Mouse (Mus musculus): ENCODE results near the gene Ndufs3. TPM values are rescaled to one million over a fixed set of nuclear protein-coding genes. Genes with fewer than 3 reads are reported as not detected.
A peak's percentile ranks its signal among the peaks of the same experiment; 100 is the strongest.

Ndufs3 gene
- total and polyA plus RNA-seq, 3 experiments = 134 to 193 TPM; not detected in 1

DNA sequence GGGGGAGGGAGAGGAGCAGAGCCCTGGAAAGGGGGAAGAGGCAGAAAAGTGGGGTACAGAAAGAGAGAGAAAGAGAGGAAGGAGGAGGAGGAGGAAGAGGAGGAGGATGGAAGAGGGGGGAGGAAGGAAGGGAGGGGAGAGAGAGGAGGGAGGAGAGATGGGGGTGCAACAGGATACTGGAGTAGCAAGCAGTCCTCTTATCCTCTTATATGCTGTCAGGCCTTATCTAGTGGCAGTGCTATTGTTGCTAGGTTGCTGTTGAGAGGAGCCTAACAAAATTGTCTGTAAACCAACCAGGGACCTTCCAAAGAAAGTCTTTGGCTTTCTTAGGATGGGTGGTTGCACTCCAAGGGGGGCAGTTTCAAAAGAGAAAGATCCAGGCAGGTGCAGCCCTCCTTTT lies 25.2 kb downstream of the Ndufs3 start (continued):
- TF ChIP-seq ETS1 (IDR thresholded peaks at IDR 0.05; ENCODE audit: low read depth, low read length) = no peak

DNA sequence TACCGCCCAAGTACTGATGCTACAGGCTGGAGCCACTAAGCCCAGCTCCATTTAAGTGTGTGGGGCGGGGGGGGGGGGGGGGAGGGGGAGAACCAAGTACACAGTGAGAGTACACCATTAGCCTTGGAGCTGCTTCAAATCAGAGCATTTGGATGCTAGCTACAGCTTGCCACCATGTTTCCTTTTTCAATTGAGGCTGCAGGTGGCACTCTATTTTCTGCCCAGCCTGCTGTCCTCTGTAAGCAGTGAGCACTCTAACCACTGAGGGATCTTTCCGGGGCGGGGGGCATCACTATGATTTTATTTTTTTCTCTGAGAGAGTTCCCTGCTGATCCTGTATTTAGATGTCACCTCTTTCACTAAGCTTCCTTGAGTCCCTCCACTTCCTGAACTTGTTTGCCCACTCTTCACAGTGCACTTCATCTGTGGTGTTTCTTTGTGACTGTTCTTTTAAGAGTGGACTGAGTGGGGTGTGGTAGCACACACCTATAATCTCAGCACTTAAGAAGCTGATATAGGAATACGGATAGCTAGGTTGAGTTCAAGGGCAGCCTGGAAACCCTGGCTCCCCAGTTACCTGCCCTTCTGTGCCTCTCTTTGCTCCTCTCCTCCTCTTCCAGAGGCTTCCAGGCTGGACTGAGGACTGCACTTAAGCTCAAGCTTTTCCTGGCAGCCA lies 26.9 kb downstream of the Ndufs3 start:
- TF ChIP-seq USF1 (IDR thresholded peaks at IDR 0.05; ENCODE audit: low read depth, low read length) = no peak
- TF ChIP-seq MAZ (IDR thresholded peaks at IDR 0.05; ENCODE audit: low read depth, low read length) = no peak
- no peak for TF ChIP-seq UBTF (IDR thresholded peaks at IDR 0.05; ENCODE audit: borderline replicate concordance, insufficient read depth, low read depth, low read length)
- TF ChIP-seq CTCF (IDR thresholded peaks at IDR 0.05 in 2 of 3, conservative IDR thresholded peaks at IDR 0.05 in 1 of 3; ENCODE audit: control insufficient read depth in 1 of 3, insufficient read depth in 1 of 3, low read depth in 2 of 3, low read length in 3 of 3, poor library complexity in 1 of 3, severe bottlenecking in 1 of 3) = no peak
- TF ChIP-seq CHD2 (IDR thresholded peaks at IDR 0.05; ENCODE audit: low read length) = no peak
- no peak for TF ChIP-seq MYC (IDR thresholded peaks at IDR 0.05; ENCODE audit: low read depth, low read length)
- TF ChIP-seq ELF1 (IDR thresholded peaks at IDR 0.05; ENCODE audit: low read depth, low read length) = no peak
- TF ChIP-seq MXI1 (IDR thresholded peaks at IDR 0.05; ENCODE audit: low read depth, low read length) = no peak
- Histone ChIP-seq H3K4me1 (ENCODE audit: control insufficient read depth in 1 of 2, insufficient read depth in 2 of 2, low read length in 2 of 2) (peaks cover 9 to 37% of the 10 kb centered on the region in 2 experiments), H3K36me3 (ENCODE audit: control insufficient read depth in 1 of 2, insufficient read depth in 2 of 2, low read length in 2 of 2) (peaks cover 0 to 20% of the 10 kb centered on the region in 2 experiments; a peak in 2 of 4 replicates)

GRCm38 (mm10) chr2:90875239-90875638 lies 29.4 kb downstream of the Ndufs3 start:
- Histone ChIP-seq H3K4me1 (ENCODE audit: control insufficient read depth in 1 of 2, insufficient read depth in 2 of 2, low read length in 2 of 2) (peaks cover 23 to 48% of the 10 kb centered on the region in 2 experiments), H3K36me3 (ENCODE audit: control insufficient read depth in 1 of 2, insufficient read depth in 2 of 2, low read length in 2 of 2) (peaks cover 0 to 30% of the 10 kb centered on the region in 2 experiments; a peak in 2 of 4 replicates), H3K4me3 (ENCODE audit: control insufficient read depth in 1 of 2, insufficient read depth in 1 of 2, low read depth in 2 of 2, low read length in 2 of 2) (no peak overlapping the region), H3K27me3 (ENCODE audit: control insufficient read depth in 1 of 2, insufficient read depth in 2 of 2, low read length in 2 of 2) (no peaks in the 10 kb centered on the region), H3K9me3 (replicated peaks; ENCODE audit: insufficient read depth, low read length) (no peaks in the 10 kb centered on the region), H3K9ac (ENCODE audit: control insufficient read depth, low read depth, low read length, poor library complexity, severe bottlenecking) (no peak overlapping the region), H3K79me2 (ENCODE audit: control insufficient read depth, insufficient read depth, low read length, poor library complexity) (no peaks in the 10 kb centered on the region), H3K27ac (ENCODE audit: control insufficient read depth, low read depth, low read length) (no peak overlapping the region)
- no peak for DNase-seq (ENCODE audit: low read depth, low spot score)
- TF ChIP-seq TCF12 (IDR thresholded peaks at IDR 0.05; ENCODE audit: low read depth, low read length) (no peak), CTCF (IDR thresholded peaks at IDR 0.05 in 2 of 3, conservative IDR thresholded peaks at IDR 0.05 in 1 of 3; ENCODE audit: control insufficient read depth in 1 of 3, insufficient read depth in 1 of 3, low read depth in 2 of 3, low read length in 3 of 3, poor library complexity in 1 of 3, severe bottlenecking in 1 of 3) (no peak), MAZ (IDR thresholded peaks at IDR 0.05; ENCODE audit: low read depth, low read length) (no peak), NELFE (IDR thresholded peaks at IDR 0.05; ENCODE audit: low read depth, low read length) (no peak), MEF2A (IDR thresholded peaks at IDR 0.05; ENCODE audit: extremely low read depth, insufficient replicate concordance, low read depth, low read length, poor library complexity, severe bottlenecking) (no peak), TAL1 (IDR thresholded peaks at IDR 0.05; ENCODE audit: low read length) (no peak), ZKSCAN1 (IDR thresholded peaks at IDR 0.05; ENCODE audit: low read depth, low read length) (no peak), KAT2A (conservative IDR thresholded peaks at IDR 0.05; ENCODE audit: low read depth, low read length) (no peak), SMC3 (IDR thresholded peaks at IDR 0.05; ENCODE audit: low read depth, low read length) (no peak), POLR2A (IDR thresholded peaks at IDR 0.05; ENCODE audit: control insufficient read depth in 1 of 2, insufficient read depth in 1 of 2, low read depth in 1 of 2, low read length in 2 of 2, poor library complexity in 1 of 2) (no peak), ZC3H11A (IDR thresholded peaks at IDR 0.05; ENCODE audit: low read depth, low read length) (no peak), MAFK (IDR thresholded peaks at IDR 0.05; ENCODE audit: borderline replicate concordance, low read depth, low read length) (no peak), MAX (IDR thresholded peaks at IDR 0.05; ENCODE audit: low read length) (peak; percentile 43; the same call in 1 of the 2 replicates), EP300 (IDR thresholded peaks at IDR 0.05; ENCODE audit: low read depth in 1 of 2, low read length in 2 of 2) (no peak), MXI1 (IDR thresholded peaks at IDR 0.05; ENCODE audit: low read depth, low read length) (peak; percentile 45; the same call in 1 of the 2 replicates), UBTF (IDR thresholded peaks at IDR 0.05; ENCODE audit: borderline replicate concordance, insufficient read depth, low read depth, low read length) (no peak), USF2 (IDR thresholded peaks at IDR 0.05; ENCODE audit: borderline replicate concordance in 1 of 2, insufficient read depth in 1 of 2, low read depth in 1 of 2, low read length in 2 of 2) (no peak), MYB (IDR thresholded peaks at IDR 0.05; ENCODE audit: low read depth, low read length) (no peak), GATA1 (IDR thresholded peaks at IDR 0.05; ENCODE audit: low read depth, low read length) (no peak), ETS1 (IDR thresholded peaks at IDR 0.05; ENCODE audit: low read depth, low read length) (no peak), CHD2 (IDR thresholded peaks at IDR 0.05; ENCODE audit: low read length) (no peak), BHLHE40 (IDR thresholded peaks at IDR 0.05; ENCODE audit: borderline replicate concordance, low read depth, low read length) (peak; percentile 73; the same call in 1 of the 2 replicates), RCOR1 (IDR thresholded peaks at IDR 0.05; ENCODE audit: low read depth, low read length) (no peak)

More for the DNA sequence above, 26.9 kb downstream of the Ndufs3 start:
- Histone ChIP-seq H3K9ac (ENCODE audit: control insufficient read depth, low read depth, low read length, poor library complexity, severe bottlenecking) (no peak overlapping the region), H3K79me2 (ENCODE audit: control insufficient read depth, insufficient read depth, low read length, poor library complexity) (no peaks in the 10 kb centered on the region), H3K27ac (ENCODE audit: control insufficient read depth, low read depth, low read length) (no peak overlapping the region), H3K9me3 (replicated peaks; ENCODE audit: insufficient read depth, low read length) (no peaks in the 10 kb centered on the region), H3K4me3 (ENCODE audit: control insufficient read depth in 1 of 2, insufficient read depth in 1 of 2, low read depth in 2 of 2, low read length in 2 of 2) (no peak overlapping the region), H3K27me3 (ENCODE audit: control insufficient read depth in 1 of 2, insufficient read depth in 2 of 2, low read length in 2 of 2) (no peaks in the 10 kb centered on the region)
- no peak for DNase-seq (ENCODE audit: low read depth, low spot score)
